ENCODE assay signal across 8 mouse cellular contexts in genomic region chr9:43737871-43738292, GRCm38 (mm10). TPM values are rescaled to one million over a fixed set of nuclear protein-coding genes. Genes with fewer than 3 reads are reported as not detected.
A peak's percentile ranks its signal among the peaks of the same experiment; 100 is the strongest.
DNase-seq lines count a peak whose midpoint lies in the region; ATAC-seq and TF ChIP-seq lines count a peak whose summit lies in the region.

No protein-coding gene starts in this region.

- peaks cover 6% of the 10 kb centered on the region for H3K4me1 ChIP-seq in embryonic facial prominence, embryonic 11.5 days (ENCODE audit: control insufficient read depth, insufficient read depth, low read length)
- H3K4me1 ChIP-seq in kidney, postnatal 0 days (replicated peaks; ENCODE audit: insufficient read depth, low read length) = 0 out of 2 replicates have a peak, but pooled peaks cover 4% of the 10 kb centered on the region
- H3K4me1 ChIP-seq in midbrain, embryonic 10.5 days = peaks cover 48% of the 10 kb centered on the region

- H3K9ac ChIP-seq in embryonic facial prominence, embryonic 11.5 days (replicated peaks; ENCODE audit: low read length) = no peak overlapping the region
- no peak overlapping the region for H3K9ac ChIP-seq in kidney, postnatal 0 days (ENCODE audit: low read depth, low read length)

- H3K36me3 ChIP-seq in embryonic facial prominence, embryonic 11.5 days (replicated peaks; ENCODE audit: control insufficient read depth, insufficient read depth, low read depth, low read length) = no peaks in the 10 kb centered on the region
- H3K36me3 ChIP-seq in kidney, postnatal 0 days (ENCODE audit: insufficient read depth, low read length) = no peaks in the 10 kb centered on the region
- H3K36me3 ChIP-seq in midbrain, embryonic 10.5 days = no peaks in the 10 kb centered on the region

- TF ChIP-seq CTCF in kidney, postnatal 0 days (IDR thresholded peaks at IDR 0.05; ENCODE audit: low read depth) = no peak
- TF ChIP-seq CTCF in left cerebral cortex, adult 2 months (IDR thresholded peaks at IDR 0.05) = no peak

- 0 out of 2 replicates have a peak, but pooled peaks have one; percentile 17 for ATAC-seq in embryonic facial prominence, embryonic 11.5 days (replicated peaks; ENCODE audit: insufficient number of reproducible peaks, low FRiP score, low TSS enrichment, low read depth)
- ATAC-seq in kidney, postnatal 0 days (replicated peaks; ENCODE audit: low FRiP score, low read depth) = peak; percentile 47
- no peak for ATAC-seq in erythroid progenitor cell, adult 5-6 weeks (replicated peaks; ENCODE audit: low FRiP score, poor library complexity, severe bottlenecking)

- peak; percentile 49 for DNase-seq in MN1 (ENCODE audit: low spot score)
- DNase-seq in embryonic facial prominence, embryonic 11.5 days (ENCODE audit: low spot score) = peak; percentile 64
- peak; percentile 46 for DNase-seq in kidney, postnatal 0 days (ENCODE audit: low spot score)
- DNase-seq in midbrain, embryonic 10.5 days (ENCODE audit: low spot score) = peak; percentile 34
- DNase-seq in left cerebral cortex, adult 2 months (ENCODE audit: extremely low spot score in 1 of 2, low spot score in 2 of 2) = no peak
- no peak for DNase-seq in thymus, adult 18-20 months
- DNase-seq in adrenal gland, adult 2 months = no peak

- H3K4me2 ChIP-seq in embryonic facial prominence, embryonic 11.5 days (ENCODE audit: low read depth, low read length) = peak overlapping the region; percentile 42
- peak overlapping the region; percentile 38 for H3K4me2 ChIP-seq in kidney, postnatal 0 days (ENCODE audit: low read length)

- H3K27ac ChIP-seq in embryonic facial prominence, embryonic 11.5 days (replicated peaks; ENCODE audit: low read depth, low read length) = no peak overlapping the region
- H3K27ac ChIP-seq in kidney, postnatal 0 days = no peak overlapping the region
- H3K27ac ChIP-seq in midbrain, embryonic 10.5 days (replicated peaks) = no peak overlapping the region; the same call in 1 of the 2 replicates
- no peak overlapping the region for H3K27ac ChIP-seq in left cerebral cortex, adult 2 months

- H3K27me3 ChIP-seq in embryonic facial prominence, embryonic 11.5 days (ENCODE audit: control insufficient read depth, insufficient read depth, low read length) = no peaks in the 10 kb centered on the region
- H3K27me3 ChIP-seq in kidney, postnatal 0 days (ENCODE audit: insufficient read depth, low read length) = no peaks in the 10 kb centered on the region; the same call in 1 of the 2 replicates
- H3K27me3 ChIP-seq in midbrain, embryonic 10.5 days (ENCODE audit: low read depth, poor library complexity, severe bottlenecking) = peaks cover 39% of the 10 kb centered on the region

- intact Hi-C loops in left cerebral cortex, adult 2 months (cut with DNase I) = no loop called here

- H3K9me3 ChIP-seq in embryonic facial prominence, embryonic 11.5 days (replicated peaks; ENCODE audit: control insufficient read depth, low read length) = no peaks in the 10 kb centered on the region
- no peaks in the 10 kb centered on the region for H3K9me3 ChIP-seq in kidney, postnatal 0 days (replicated peaks; ENCODE audit: low read length)
- H3K9me3 ChIP-seq in midbrain, embryonic 10.5 days (replicated peaks) = no peaks in the 10 kb centered on the region

- H3K4me3 ChIP-seq in embryonic facial prominence, embryonic 11.5 days (ENCODE audit: low read depth, low read length) = 0 out of 2 replicates have a peak overlapping the region, but pooled peaks have one; percentile 6
- H3K4me3 ChIP-seq in kidney, postnatal 0 days (replicated peaks; ENCODE audit: low read depth, low read length) = no peak overlapping the region
- H3K4me3 ChIP-seq in midbrain, embryonic 10.5 days = peak overlapping the region; percentile 28
- no peak overlapping the region for H3K4me3 ChIP-seq in left cerebral cortex, adult 2 months

- WGBS in embryonic facial prominence, embryonic 11.5 days = 1% methylated on average over 12 of the region's 12 CpGs
- WGBS in kidney, postnatal 0 days = under 1% methylated on average over 12 of the region's 12 CpGs
- 1% methylated on average over 12 of the region's 12 CpGs for WGBS in midbrain, embryonic 10.5 days

RNA-seq across cellular contexts. Expression of gene Nectin1, which starts 5.9 kb away (rescaled TPM):
- 4.8 and 5.3 TPM in 2 replicates for polyA plus RNA-seq in embryonic facial prominence, embryonic 11.5 days (2014; fragmentation: Nextera tagmentation; extraction: Ambion mirVana)
- polyA plus RNA-seq in kidney, postnatal 0 days (2015; fragmentation: Nextera tagmentation; extraction: Ambion mirVana) = 3.7 and 3.9 TPM in 2 replicates
- polyA plus RNA-seq in midbrain, embryonic 10.5 days (2016; fragmentation: Nextera tagmentation; extraction: Ambion mirVana) = 6.9 and 7.3 TPM in 2 replicates
- 100 to 1,000 TPM; 112 to 114 TPM for total RNA-seq in left cerebral cortex, adult 2 months (2021)
- 10 to 100 TPM; 24.4 to 50.2 TPM for total RNA-seq in adrenal gland, adult 2 months (2021)
- polyA plus RNA-seq in adrenal gland, adult 2 months (2012; rRNA removed) = 27.7 and 29.3 TPM in 2 replicates
- total RNA-seq in erythroid progenitor cell, adult 5-6 weeks (2015; ENCODE audit: low replicate concordance) = 0.36 TPM in 1 of 2 replicates, not detected in the other
- not detected in 2 replicates for total RNA-seq in erythroid progenitor cell, adult 5-6 weeks (2017; ENCODE audit: low replicate concordance)

Comparison
In these comparisons a context has a peak if more than half of its experiments do, and no peak if none do; other contexts are left out.
1. DNase-seq: peak in MN1 (single experiment), embryonic facial prominence, embryonic 11.5 days (single experiment), kidney, postnatal 0 days (single experiment) and midbrain, embryonic 10.5 days (single experiment); none in left cerebral cortex, adult 2 months (0 of 2), thymus, adult 18-20 months (0 of 2) and adrenal gland, adult 2 months (single experiment).
2. H3K4me3 ChIP-seq: peak in embryonic facial prominence, embryonic 11.5 days (single experiment) and midbrain, embryonic 10.5 days (single experiment); none in kidney, postnatal 0 days (single experiment) and left cerebral cortex, adult 2 months (single experiment).